Mouse (Mus musculus): ENCODE data around the gene Bcl2a1b.

DNA sequence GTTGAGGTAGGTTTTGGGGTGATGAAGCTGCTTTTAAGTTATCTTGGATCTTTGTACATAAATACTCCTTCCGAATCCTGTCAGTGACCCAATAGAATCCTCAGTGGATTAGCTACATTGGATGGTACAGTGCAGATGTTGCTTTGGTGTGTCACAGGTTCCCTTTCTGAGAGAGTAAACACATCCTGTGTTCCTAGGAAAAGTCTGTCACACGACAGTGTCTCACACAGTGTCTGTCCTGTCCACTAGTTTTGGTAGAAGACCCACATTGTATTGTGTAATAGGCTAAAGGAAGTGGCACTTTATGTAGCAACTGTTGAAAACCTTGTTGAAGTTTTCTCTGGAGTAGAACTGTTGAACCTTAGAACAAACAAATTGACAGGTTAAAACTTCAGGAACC, 54.4 kb downstream of the Bcl2a1b start:
- TF ChIP-seq MAFK (IDR thresholded peaks at IDR 0.05; ENCODE audit: insufficient read depth, low read depth, low read length) (no peak), CHD2 (IDR thresholded peaks at IDR 0.05; ENCODE audit: low read depth, low read length) (no peak), ZNF384 (IDR thresholded peaks at IDR 0.05; ENCODE audit: low read depth, low read length) (no peak)

All from ES-E14 (cell line).